Mouse (Mus musculus) embryonic facial prominence, embryonic 14.5 days (tissue): ENCODE data around the gene Gm44511. TPM values are rescaled to one million over a fixed set of nuclear protein-coding genes. Genes with fewer than 3 reads are reported as not detected.
"Not testable (repeated sequence)": the region's sequence is repeated elsewhere in the genome, so short reads cannot be mapped to it uniquely, and the experiment has no call there.

ENCODE experiments used
- ATAC-seq: fragments of 200-750 bp; cut with Nextera tagmentation; 2 replicates; pipeline ENCODE4 v1.8.0; 2017; ENCODE audit warnings: low read depth, moderate number of reproducible peaks, moderate TSS enrichment
- DNase-seq: peaks from one replicate; pipeline ENCODE4 v3.0.0-alpha.2; 2015; ENCODE audit warnings: low spot score
- H3K27ac ChIP-seq: fragments of 300-500 bp; sonication (generic); replicated peaks from 2 replicates; pipeline ENCODE4 v1.5.1; 2014; ENCODE audit warnings: low read depth, mild to moderate bottlenecking, low read length, moderate library complexity
- H3K27me3 ChIP-seq: fragments of 300-500 bp; sonication (generic); replicated peaks from 2 replicates; pipeline ENCODE4 v1.6.1; 2014; ENCODE audit warnings: low read length; ENCODE audit not compliant: control insufficient read depth, insufficient read depth
- H3K36me3 ChIP-seq: fragments of 300-500 bp; sonication (generic); 2 replicates; pipeline ENCODE4 v1.6.1; 2014; ENCODE audit warnings: low read length, mixed read lengths; ENCODE audit not compliant: control insufficient read depth, insufficient read depth
- H3K4me1 ChIP-seq: fragments of 300-500 bp; sonication (generic); 2 replicates; pipeline ENCODE4 v1.6.1; 2014; ENCODE audit warnings: antibody characterized with exemption, low read length; ENCODE audit not compliant: control insufficient read depth, insufficient read depth
- H3K4me2 ChIP-seq: fragments of 300-500 bp; sonication (generic); 2 replicates; pipeline ENCODE4 v1.6.1; 2014; ENCODE audit warnings: low read depth, mild to moderate bottlenecking, low read length, moderate library complexity, mixed read lengths
- H3K4me3 ChIP-seq: fragments of 300-500 bp; sonication (generic); 2 replicates; pipeline ENCODE4 v1.5.1; 2014; ENCODE audit warnings: low read depth, mild to moderate bottlenecking, low read length
- H3K9ac ChIP-seq: fragments of 300-500 bp; sonication (generic); 2 replicates; pipeline ENCODE4 v1.6.1; 2014; ENCODE audit warnings: low read depth, mild to moderate bottlenecking, low read length, moderate library complexity, mixed read lengths
- H3K9me3 ChIP-seq: fragments of 300-500 bp; sonication (generic); 2 replicates; pipeline ENCODE4 v1.6.1; 2016; ENCODE audit warnings: low read length; ENCODE audit not compliant: control insufficient read depth
- WGBS: fragments of 180-500 bp; shearing (Covaris S2); extraction: QIAGEN DNeasy Blood & Tissue Kit; methylation state at CpG from one replicate; pipeline ENCODE4 v1.1.7; 2014; 5-methylcytosine and 5-hydroxymethylcytosine counted together
- polyA plus RNA-seq: library from polyadenylated mRNA; unstranded; fragments of >200 nt; fragmentation: Nextera tagmentation; extraction: Ambion mirVana; gene quantifications from 2 replicates; pipeline ENCODE4 v1.2.1, GENCODE M21; 2014

Gm44511 gene
- polyA plus RNA-seq, 1 experiment from 2014 or later, result 0.42 TPM

GRCm38 (mm10) chr6:128844131-128844530, 18.0 kb upstream of the Gm44511 start:
- Histone ChIP-seq H3K4me3 (peak overlapping the region; percentile 78), H3K27ac (peak overlapping the region; percentile 97), H3K4me1 (peaks cover 6% of the 10 kb centered on the region; the same call in 1 of the 2 replicates), H3K36me3 (no peaks in the 10 kb centered on the region), H3K9ac (peak overlapping the region; percentile 83), H3K9me3 (no peaks in the 10 kb centered on the region), H3K4me2 (peak overlapping the region; percentile 62), H3K27me3 (no peaks in the 10 kb centered on the region)
- no peak for DNase-seq
- 26% methylated on average over 8 of the region's 8 CpGs for WGBS
- no peak for ATAC-seq

GRCm38 (mm10) chr6:128843479-128843992, 17.4 kb upstream of the Gm44511 start:
- Histone ChIP-seq H3K4me2 (peak overlapping the region; percentile 62), H3K27me3 (no peaks in the 10 kb centered on the region), H3K27ac (peak overlapping the region; percentile 97), H3K36me3 (no peaks in the 10 kb centered on the region), H3K9ac (peak overlapping the region; percentile 83), H3K4me3 (peak overlapping the region; percentile 78), H3K4me1 (peaks cover 6% of the 10 kb centered on the region; the same call in 1 of the 2 replicates), H3K9me3 (no peaks in the 10 kb centered on the region)
- ATAC-seq (peak; percentile 38), DNase-seq (peak; percentile 91)
- under 1% methylated on average over 22 of the region's 22 CpGs for WGBS

- ATAC-seq (peak; percentile 82), DNase-seq (peak; percentile 97)
- H3K27ac ChIP-seq, result peak overlapping the region; percentile 97
- no peaks in the 10 kb centered on the region for H3K36me3 ChIP-seq
- peaks cover 6% of the 10 kb centered on the region; the same call in 1 of the 2 replicates for H3K4me1 ChIP-seq
- H3K4me3 ChIP-seq, result peak overlapping the region; percentile 78
- peak overlapping the region; percentile 62 for H3K4me2 ChIP-seq
- no peaks in the 10 kb centered on the region for H3K9me3 ChIP-seq
- peak overlapping the region; percentile 83 for H3K9ac ChIP-seq
- under 1% methylated on average over 37 of the region's 44 CpGs for WGBS
- no peaks in the 10 kb centered on the region for H3K27me3 ChIP-seq
These were observed 16.9 kb upstream of the Gm44511 start for GRCm38 (mm10) chr6:128842945-128843478.

- Histone ChIP-seq H3K9ac (peak overlapping the region; percentile 83), H3K4me3 (peak overlapping the region; percentile 78), H3K9me3 (no peaks in the 10 kb centered on the region), H3K4me1 (peaks cover 6% of the 10 kb centered on the region; the same call in 1 of the 2 replicates), H3K27ac (peak overlapping the region; percentile 97), H3K27me3 (no peaks in the 10 kb centered on the region), H3K36me3 (no peaks in the 10 kb centered on the region), H3K4me2 (peak overlapping the region; percentile 62)
- under 1% methylated on average over 20 of the region's 20 CpGs for WGBS
- no peak for ATAC-seq
- peak; percentile 28 for DNase-seq
These were observed 16.3 kb upstream of the Gm44511 start for GRCm38 (mm10) chr6:128842356-128842944.

- 44% methylated on average over 4 of the region's 4 CpGs for WGBS
- ATAC-seq (no peak), DNase-seq (no peak)
- peak overlapping the region; percentile 62 for H3K4me2 ChIP-seq
- peaks cover 9% of the 10 kb centered on the region; the same call in 1 of the 2 replicates for H3K4me1 ChIP-seq
- no peaks in the 10 kb centered on the region for H3K27me3 ChIP-seq
- peak overlapping the region; percentile 78 for H3K4me3 ChIP-seq
- H3K36me3 ChIP-seq, result no peaks in the 10 kb centered on the region
- H3K9me3 ChIP-seq, result no peaks in the 10 kb centered on the region
- peak overlapping the region; percentile 97 for H3K27ac ChIP-seq
- peak overlapping the region; percentile 83 for H3K9ac ChIP-seq
These were observed 15.4 kb upstream of the Gm44511 start for GRCm38 (mm10) chr6:128841327-128842089.

GRCm38 (mm10) chr6:128840669-128841068, 14.6 kb upstream of the Gm44511 start:
- H3K27me3 ChIP-seq, H3K4me1 ChIP-seq, DNase-seq, H3K4me3 ChIP-seq, H3K36me3 ChIP-seq, H3K9me3 ChIP-seq, H3K9ac ChIP-seq, ATAC-seq, H3K4me2 ChIP-seq, H3K27ac ChIP-seq: not testable (repeated sequence)
- 87% methylated on average over 3 of the region's 3 CpGs for WGBS

GRCm38 (mm10) chr6:128839921-128840320, 13.8 kb upstream of the Gm44511 start:
- Histone ChIP-seq H3K4me2 (peak overlapping the region; percentile 58), H3K4me3 (peak overlapping the region; percentile 86), H3K9ac (no peak overlapping the region), H3K27me3 (no peaks in the 10 kb centered on the region), H3K4me1 (peaks cover 9% of the 10 kb centered on the region; the same call in 1 of the 2 replicates), H3K27ac (0 out of 2 replicates have a peak overlapping the region, but pooled peaks have one; percentile 98), H3K9me3 (no peaks in the 10 kb centered on the region), H3K36me3 (no peaks in the 10 kb centered on the region)
- 59% methylated on average over 7 of the region's 7 CpGs for WGBS
- no peak for DNase-seq
- ATAC-seq, result no peak

- Histone ChIP-seq H3K27ac (peak overlapping the region; percentile 98), H3K4me2 (peak overlapping the region; percentile 58), H3K9ac (peak overlapping the region; percentile 94), H3K4me3 (peak overlapping the region; percentile 86), H3K9me3 (no peaks in the 10 kb centered on the region), H3K4me1 (peaks cover 7% of the 10 kb centered on the region; the same call in 1 of the 2 replicates), H3K36me3 (no peaks in the 10 kb centered on the region), H3K27me3 (no peaks in the 10 kb centered on the region)
- ATAC-seq, result peak; percentile 5
- WGBS, result under 1% methylated on average over 17 of the region's 17 CpGs
- DNase-seq, result peak; percentile 90
These were observed 13.2 kb upstream of the Gm44511 start for GRCm38 (mm10) chr6:128839266-128839771.
